Mouse (Mus musculus): ENCODE results near the gene Gm12216.

GRCm38 (mm10) chr11:53733824-53734223 lies 125.2 kb downstream of the Gm12216 start:
- no peak for TF ChIP-seq HCFC1 (IDR thresholded peaks at IDR 0.05; ENCODE audit: borderline replicate concordance, insufficient read depth, low read length)
- no peak for TF ChIP-seq ZC3H11A (IDR thresholded peaks at IDR 0.05; ENCODE audit: borderline replicate concordance, low read depth, low read length)

All from ES-E14 (cell line).